Mouse (Mus musculus): ENCODE data around the gene Zfyve1. TPM values are rescaled to one million over a fixed set of nuclear protein-coding genes. Genes with fewer than 3 reads are reported as not detected.

Gene Zfyve1
- polyA plus RNA-seq, 1 experiment: 37.7 TPM

DNA sequence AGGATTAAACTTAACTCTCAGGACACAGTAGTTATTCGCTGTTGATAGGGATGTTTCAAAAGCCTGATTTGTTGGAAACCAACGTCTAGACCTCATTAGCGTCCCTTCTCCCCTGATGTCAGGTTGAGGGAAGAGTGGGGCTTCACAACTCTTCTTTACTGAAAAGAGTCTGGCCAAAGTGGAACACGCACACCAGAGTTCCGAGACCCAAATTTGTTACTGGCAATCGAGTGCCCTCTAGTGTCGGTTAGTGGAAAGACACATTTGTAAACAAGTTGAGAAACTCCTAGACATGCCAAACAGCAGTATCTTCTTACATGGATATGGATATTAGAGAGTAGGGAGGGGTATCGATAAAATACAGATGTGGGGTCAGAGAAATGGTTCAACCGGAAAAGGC lies 94.8 kb downstream of the Zfyve1 start:
- H3K9me3 ChIP-seq (replicated peaks; ENCODE audit: control insufficient read depth, insufficient read depth, low read length, poor library complexity, severe bottlenecking): no peaks in the 10 kb centered on the region
- H3K4me1 ChIP-seq (ENCODE audit: control insufficient read depth, insufficient read depth, low read length): no peaks in the 10 kb centered on the region
- no peaks in the 10 kb centered on the region for H3K27me3 ChIP-seq (ENCODE audit: control insufficient read depth, insufficient read depth, low read length, poor library complexity, severe bottlenecking)
- H3K4me3 ChIP-seq (ENCODE audit: low read depth, low read length): no peak overlapping the region
- no peak overlapping the region for H3K9ac ChIP-seq (ENCODE audit: low read depth, poor library complexity, severe bottlenecking)
- no peaks in the 10 kb centered on the region for H3K36me3 ChIP-seq (ENCODE audit: control insufficient read depth, insufficient read depth, low read length, poor library complexity, severe bottlenecking)
- TF ChIP-seq CTCF (IDR thresholded peaks at IDR 0.05; ENCODE audit: low read depth, low read length): peak; percentile 32
- no peak for TF ChIP-seq POLR2A (IDR thresholded peaks at IDR 0.05; ENCODE audit: insufficient read depth, low read length)
- no peak for TF ChIP-seq EP300 (IDR thresholded peaks at IDR 0.05; ENCODE audit: insufficient read depth, low read depth, low read length)
- H3K27ac ChIP-seq (ENCODE audit: insufficient read depth, low read length): no peak overlapping the region

DNA sequence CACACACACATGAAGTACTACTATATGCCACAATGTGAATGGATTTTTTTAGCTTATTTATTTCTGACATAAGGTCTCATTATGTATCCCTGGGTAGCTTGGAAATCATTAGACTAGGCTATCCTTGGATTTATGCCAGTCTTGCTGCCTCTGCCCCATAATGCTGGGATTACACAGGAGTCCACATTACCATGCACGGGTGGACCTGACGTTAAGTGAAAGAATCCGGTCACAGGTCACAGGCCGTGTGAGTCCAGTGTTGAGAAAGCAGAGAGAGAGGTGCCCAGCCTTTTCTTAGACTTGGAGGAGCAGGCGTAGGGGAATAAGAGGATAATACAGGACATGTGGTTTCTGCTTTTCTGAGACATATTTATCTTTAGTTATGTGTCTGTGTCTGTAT lies 97.8 kb downstream of the Zfyve1 start:
- no peaks in the 10 kb centered on the region for H3K36me3 ChIP-seq (ENCODE audit: control insufficient read depth, insufficient read depth, low read length, poor library complexity, severe bottlenecking)
- H3K27me3 ChIP-seq (ENCODE audit: control insufficient read depth, insufficient read depth, low read length, poor library complexity, severe bottlenecking): no peaks in the 10 kb centered on the region
- no peak overlapping the region for H3K4me3 ChIP-seq (ENCODE audit: low read depth, low read length)
- no peak overlapping the region for H3K27ac ChIP-seq (ENCODE audit: insufficient read depth, low read length)
- peaks cover 1% of the 10 kb centered on the region for H3K4me1 ChIP-seq (ENCODE audit: control insufficient read depth, insufficient read depth, low read length)
- no peak overlapping the region for H3K9ac ChIP-seq (ENCODE audit: low read depth, poor library complexity, severe bottlenecking)
- H3K9me3 ChIP-seq (replicated peaks; ENCODE audit: control insufficient read depth, insufficient read depth, low read length, poor library complexity, severe bottlenecking): no peaks in the 10 kb centered on the region
- no peak for TF ChIP-seq POLR2A (IDR thresholded peaks at IDR 0.05; ENCODE audit: insufficient read depth, low read length)

DNA sequence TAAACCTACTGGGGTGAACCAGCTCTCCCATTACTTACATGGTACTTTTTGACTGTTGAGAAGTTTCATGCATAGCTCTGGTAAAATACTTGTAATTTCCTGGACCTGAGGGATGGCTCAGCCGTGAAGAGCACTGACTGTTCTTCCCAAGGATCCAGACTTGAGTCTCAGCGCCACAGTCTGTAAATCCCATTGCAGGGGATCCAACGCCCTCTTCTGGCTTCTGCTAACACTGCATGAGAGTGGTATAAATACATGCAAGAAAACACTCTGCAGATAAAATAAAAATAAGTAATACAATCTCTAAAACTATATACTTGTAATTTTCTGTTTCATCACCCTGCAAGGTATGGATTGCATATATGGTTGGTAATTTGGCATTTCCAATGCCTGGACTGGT lies 99.1 kb downstream of the Zfyve1 start:
- Histone ChIP-seq H3K27ac (ENCODE audit: insufficient read depth, low read length) (no peak overlapping the region), H3K9me3 (replicated peaks; ENCODE audit: control insufficient read depth, insufficient read depth, low read length, poor library complexity, severe bottlenecking) (no peaks in the 10 kb centered on the region), H3K4me1 (ENCODE audit: control insufficient read depth, insufficient read depth, low read length) (peaks cover 4% of the 10 kb centered on the region), H3K4me3 (ENCODE audit: low read depth, low read length) (no peak overlapping the region), H3K9ac (ENCODE audit: low read depth, poor library complexity, severe bottlenecking) (no peak overlapping the region), H3K36me3 (ENCODE audit: control insufficient read depth, insufficient read depth, low read length, poor library complexity, severe bottlenecking) (no peaks in the 10 kb centered on the region), H3K27me3 (ENCODE audit: control insufficient read depth, insufficient read depth, low read length, poor library complexity, severe bottlenecking) (no peaks in the 10 kb centered on the region)
- TF ChIP-seq CTCF (IDR thresholded peaks at IDR 0.05; ENCODE audit: low read depth, low read length) (peak; percentile 54), EP300 (IDR thresholded peaks at IDR 0.05; ENCODE audit: insufficient read depth, low read depth, low read length) (no peak), POLR2A (IDR thresholded peaks at IDR 0.05; ENCODE audit: insufficient read depth, low read length) (no peak)

DNA sequence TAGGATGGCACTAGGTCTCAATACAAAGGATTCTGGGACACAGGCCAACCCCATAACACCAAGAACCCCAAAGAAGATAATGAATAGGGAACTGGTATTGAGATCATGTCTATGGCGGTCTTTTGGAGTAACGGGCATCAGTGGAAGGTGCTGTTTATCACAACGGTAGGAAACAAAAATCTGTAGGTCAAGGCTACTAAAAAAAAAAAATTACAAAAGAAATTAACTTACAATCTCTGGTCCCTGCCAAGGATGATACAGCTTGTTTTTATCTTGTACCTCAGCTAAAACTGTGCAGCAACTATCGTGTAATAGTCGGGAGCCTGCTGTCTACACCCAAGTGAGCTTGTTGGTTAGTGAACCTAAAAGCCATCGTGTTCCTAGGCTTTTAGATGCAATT lies 100.3 kb downstream of the Zfyve1 start:
- Histone ChIP-seq H3K4me1 (ENCODE audit: control insufficient read depth, insufficient read depth, low read length) (peaks cover 4% of the 10 kb centered on the region), H3K27me3 (ENCODE audit: control insufficient read depth, insufficient read depth, low read length, poor library complexity, severe bottlenecking) (no peaks in the 10 kb centered on the region), H3K27ac (ENCODE audit: insufficient read depth, low read length) (no peak overlapping the region), H3K36me3 (ENCODE audit: control insufficient read depth, insufficient read depth, low read length, poor library complexity, severe bottlenecking) (no peaks in the 10 kb centered on the region), H3K9ac (ENCODE audit: low read depth, poor library complexity, severe bottlenecking) (no peak overlapping the region), H3K9me3 (replicated peaks; ENCODE audit: control insufficient read depth, insufficient read depth, low read length, poor library complexity, severe bottlenecking) (no peaks in the 10 kb centered on the region), H3K4me3 (ENCODE audit: low read depth, low read length) (no peak overlapping the region)
- TF ChIP-seq EP300 (IDR thresholded peaks at IDR 0.05; ENCODE audit: insufficient read depth, low read depth, low read length) (no peak), POLR2A (IDR thresholded peaks at IDR 0.05; ENCODE audit: insufficient read depth, low read length) (no peak), CTCF (IDR thresholded peaks at IDR 0.05; ENCODE audit: low read depth, low read length) (no peak)

Other genes starting within 250 kb of the Zfyve1 start
- gene Dpf3, start 109.5 kb downstream of the Zfyve1 start, polyA plus RNA-seq (2011; ENCODE audit: insufficient read depth, insufficient read length, low read depth, missing spikeins): 0.81 TPM in 1 of 2 replicates, not detected in the other
- 125 and 134 TPM in 2 replicates for gene Dcaf4, start 76.8 kb downstream of the Zfyve1 start, polyA plus RNA-seq (2011; ENCODE audit: insufficient read depth, insufficient read length, low read depth, missing spikeins)
- gene Rbm25, start 34.0 kb upstream of the Zfyve1 start, polyA plus RNA-seq (2011; ENCODE audit: insufficient read depth, insufficient read length, low read depth, missing spikeins): 370 and 372 TPM in 2 replicates
- 49.5 and 55.4 TPM in 2 replicates for gene Psen1, start 90.9 kb upstream of the Zfyve1 start, polyA plus RNA-seq (2011; ENCODE audit: insufficient read depth, insufficient read length, low read depth, missing spikeins)
- gene Papln, start 166.4 kb upstream of the Zfyve1 start, polyA plus RNA-seq (2011; ENCODE audit: insufficient read depth, insufficient read length, low read depth, missing spikeins): 0.67 and 0.85 TPM in 2 replicates